Mouse (Mus musculus): ENCODE data around the gene Pax5.

- no peak for TF ChIP-seq CTCF (IDR thresholded peaks at IDR 0.05; ENCODE audit: low read depth)
- no peak for TF ChIP-seq EP300 (optimal IDR thresholded peaks at IDR 0.05)
Observed at GRCm38 (mm10) chr4:44712786-44713553, 2.7 kb upstream of the Pax5 start.
